ENCODE assay signal across 8 mouse cellular contexts in the genomic region with DNA sequence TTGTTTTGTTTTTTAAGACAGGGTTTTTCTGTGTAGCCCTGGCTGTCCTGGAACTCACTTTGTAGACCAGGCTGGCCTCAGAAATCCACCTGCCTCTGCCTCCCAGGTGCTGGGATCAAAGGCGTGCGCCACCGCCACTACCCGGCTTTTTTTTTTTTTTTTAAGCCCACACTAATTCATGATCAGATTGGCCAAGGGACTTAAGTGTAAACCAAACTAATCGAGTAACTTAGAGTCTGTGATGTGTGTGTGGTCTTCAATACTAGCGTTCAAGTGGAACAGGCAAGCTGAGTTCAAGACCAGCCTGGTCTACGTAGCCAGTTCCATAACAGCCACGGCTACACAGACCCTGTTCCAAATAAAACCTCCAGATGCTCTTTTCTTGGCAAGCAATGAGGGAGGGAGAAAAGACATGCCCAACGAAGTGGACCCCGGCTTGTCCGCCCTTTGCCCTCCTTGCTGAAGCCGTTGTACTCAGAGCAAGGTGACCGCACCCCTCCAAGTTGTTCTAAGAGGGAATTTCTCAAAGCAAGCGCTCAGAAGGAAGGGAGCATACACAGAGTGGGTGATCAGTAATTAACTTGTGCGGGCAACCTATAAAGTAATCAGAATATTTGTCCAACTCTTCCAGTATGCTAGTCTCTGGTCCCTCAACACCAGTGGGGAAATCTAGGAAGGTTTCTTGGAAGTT. TPM values are rescaled to one million over a fixed set of nuclear protein-coding genes. Genes with fewer than 3 reads are reported as not detected.
DNase-seq lines count a peak whose midpoint lies in the region; ATAC-seq and TF ChIP-seq lines count a peak whose summit lies in the region.

No protein-coding gene starts in this region.

- H3K36me3 ChIP-seq in forebrain, embryonic 13.5 days (ENCODE audit: poor library complexity, severe bottlenecking): peaks cover 38% of the 10 kb centered on the region
- peaks cover 20% of the 10 kb centered on the region for H3K36me3 ChIP-seq in kidney, postnatal 0 days (ENCODE audit: insufficient read depth, low read length)

- H3K9me3 ChIP-seq in forebrain, embryonic 13.5 days (replicated peaks): no peaks in the 10 kb centered on the region
- no peaks in the 10 kb centered on the region for H3K9me3 ChIP-seq in kidney, postnatal 0 days (replicated peaks; ENCODE audit: low read length)

- H3K27ac ChIP-seq in forebrain, embryonic 13.5 days: peak overlapping the region; percentile 55
- H3K27ac ChIP-seq in kidney, postnatal 0 days: peak overlapping the region; percentile 89

- peak overlapping the region; percentile 61 for H3K4me3 ChIP-seq in forebrain, embryonic 13.5 days
- H3K4me3 ChIP-seq in kidney, postnatal 0 days (replicated peaks; ENCODE audit: low read depth, low read length): peak overlapping the region; percentile 73

- TF ChIP-seq CTCF in kidney, postnatal 0 days (IDR thresholded peaks at IDR 0.05; ENCODE audit: low read depth): no peak

- WGBS in forebrain, embryonic 13.5 days: 31% methylated on average over 15 of the region's 15 CpGs
- 29% methylated on average over 15 of the region's 15 CpGs for WGBS in kidney, postnatal 0 days

- H3K27me3 ChIP-seq in forebrain, embryonic 13.5 days: no peaks in the 10 kb centered on the region
- no peaks in the 10 kb centered on the region for H3K27me3 ChIP-seq in kidney, postnatal 0 days (ENCODE audit: insufficient read depth, low read length)

- H3K9ac ChIP-seq in forebrain, embryonic 13.5 days: peak overlapping the region; percentile 74
- H3K9ac ChIP-seq in kidney, postnatal 0 days (ENCODE audit: low read depth, low read length): peak overlapping the region; percentile 79

- ATAC-seq in forebrain, embryonic 13.5 days: peak; percentile 7
- ATAC-seq in kidney, postnatal 0 days (replicated peaks; ENCODE audit: low FRiP score, low read depth): peak; percentile 38
- ATAC-seq in megakaryocyte-erythroid progenitor cell, adult 5-6 weeks (replicated peaks; ENCODE audit: low FRiP score, low TSS enrichment, poor library complexity, severe bottlenecking): 0 out of 2 replicates have a peak, but pooled peaks have one; percentile 17
- no peak for ATAC-seq in inflammation-experienced regulatory T-cells, adult 6 months

- peak; percentile 31 for DNase-seq in right cerebral cortex, postnatal 25 days
- no peak for DNase-seq in right cerebral cortex, adult 18-20 months
- peak; percentile 51 for DNase-seq in kidney, postnatal 0 days (ENCODE audit: low spot score)
- no peak for DNase-seq in frontal cortex, postnatal 14 days (ENCODE audit: low spot score in 2 of 2)
- no peak for DNase-seq in layer of hippocampus, postnatal 36 days

- H3K4me2 ChIP-seq in forebrain, embryonic 13.5 days: peak overlapping the region; percentile 66
- peak overlapping the region; percentile 85 for H3K4me2 ChIP-seq in kidney, postnatal 0 days (ENCODE audit: low read length)

- H3K4me1 ChIP-seq in forebrain, embryonic 13.5 days: peaks cover 23% of the 10 kb centered on the region
- peaks cover 13% of the 10 kb centered on the region for H3K4me1 ChIP-seq in kidney, postnatal 0 days (replicated peaks; ENCODE audit: insufficient read depth, low read length)

RNA-seq across cellular contexts. Expression of a gene that starts 1.0 kb away (rescaled TPM):
- 16.1 and 19.2 TPM in 2 replicates for polyA plus RNA-seq in forebrain, embryonic 13.5 days (2015; fragmentation: Nextera tagmentation; extraction: Ambion mirVana)
- 17.5 and 18.5 TPM in 2 replicates for polyA plus RNA-seq in kidney, postnatal 0 days (2015; fragmentation: Nextera tagmentation; extraction: Ambion mirVana)
- 5.5 and 8.1 TPM in 2 replicates for total RNA-seq in megakaryocyte-erythroid progenitor cell, adult 5-6 weeks (2014; fragmentation: Nextera tagmentation)
- total RNA-seq in megakaryocyte-erythroid progenitor cell, adult 5-6 weeks (2017): 7.1 and 15.2 TPM in 2 replicates
- 1 to 10 TPM; 4.8 to 6.9 (median 6.0) TPM for polyA plus RNA-seq in inflammation-experienced regulatory T-cells, adult 6 months (2017; shearing (Covaris generic))
- 1 to 10 TPM; 5.2 to 6.2 TPM for total RNA-seq in layer of hippocampus, postnatal 36 days (2021)

RNA-seq across cellular contexts. Expression of a gene that starts 12.7 kb away (rescaled TPM):
- polyA plus RNA-seq in forebrain, embryonic 13.5 days (2015; fragmentation: Nextera tagmentation; extraction: Ambion mirVana): 2.1 and 3.4 TPM in 2 replicates
- 27.9 and 28.1 TPM in 2 replicates for polyA plus RNA-seq in kidney, postnatal 0 days (2015; fragmentation: Nextera tagmentation; extraction: Ambion mirVana)
- total RNA-seq in megakaryocyte-erythroid progenitor cell, adult 5-6 weeks (2014; fragmentation: Nextera tagmentation): 10.8 and 19.5 TPM in 2 replicates
- 1.7 and 8.6 TPM in 2 replicates for total RNA-seq in megakaryocyte-erythroid progenitor cell, adult 5-6 weeks (2017)
- polyA plus RNA-seq in inflammation-experienced regulatory T-cells, adult 6 months (2017; shearing (Covaris generic)): 10 to 100 TPM in 1 of 3 experiments, 1 to 10 TPM in 2; 5.5 to 14.4 (median 8.9) TPM
- total RNA-seq in layer of hippocampus, postnatal 36 days (2021): 10 to 100 TPM in 1 of 2 experiments, 1 to 10 TPM in 1; 7.5 to 11.6 TPM

RNA-seq across cellular contexts. Expression of a gene that starts 19.6 kb away (rescaled TPM):
- 55.3 and 56.3 TPM in 2 replicates for polyA plus RNA-seq in forebrain, embryonic 13.5 days (2015; fragmentation: Nextera tagmentation; extraction: Ambion mirVana)
- 39.0 and 41.7 TPM in 2 replicates for polyA plus RNA-seq in kidney, postnatal 0 days (2015; fragmentation: Nextera tagmentation; extraction: Ambion mirVana)
- total RNA-seq in megakaryocyte-erythroid progenitor cell, adult 5-6 weeks (2014; fragmentation: Nextera tagmentation): 117 and 166 TPM in 2 replicates
- 21.2 and 47.8 TPM in 2 replicates for total RNA-seq in megakaryocyte-erythroid progenitor cell, adult 5-6 weeks (2017)
- polyA plus RNA-seq in inflammation-experienced regulatory T-cells, adult 6 months (2017; shearing (Covaris generic)): 10 to 100 TPM; 30.0 to 47.0 (median 45.2) TPM
- total RNA-seq in layer of hippocampus, postnatal 36 days (2021): 10 to 100 TPM; 62.1 to 74.5 TPM

RNA-seq across cellular contexts. Expression of a gene that starts 28.0 kb away (rescaled TPM):
- 227 and 236 TPM in 2 replicates for polyA plus RNA-seq in forebrain, embryonic 13.5 days (2015; fragmentation: Nextera tagmentation; extraction: Ambion mirVana)
- polyA plus RNA-seq in kidney, postnatal 0 days (2015; fragmentation: Nextera tagmentation; extraction: Ambion mirVana): 228 and 235 TPM in 2 replicates
- total RNA-seq in megakaryocyte-erythroid progenitor cell, adult 5-6 weeks (2014; fragmentation: Nextera tagmentation): 6.6 and 9.5 TPM in 2 replicates
- total RNA-seq in megakaryocyte-erythroid progenitor cell, adult 5-6 weeks (2017): 10.3 and 18.2 TPM in 2 replicates
- 1 to 10 TPM; 7.0 to 9.4 (median 9.1) TPM for polyA plus RNA-seq in inflammation-experienced regulatory T-cells, adult 6 months (2017; shearing (Covaris generic))
- 10 to 100 TPM; 79.0 to 83.4 TPM for total RNA-seq in layer of hippocampus, postnatal 36 days (2021)

RNA-seq across cellular contexts. Expression of a gene that starts 28.7 kb away (rescaled TPM):
- 36.2 and 41.6 TPM in 2 replicates for polyA plus RNA-seq in forebrain, embryonic 13.5 days (2015; fragmentation: Nextera tagmentation; extraction: Ambion mirVana)
- 55.2 and 60.0 TPM in 2 replicates for polyA plus RNA-seq in kidney, postnatal 0 days (2015; fragmentation: Nextera tagmentation; extraction: Ambion mirVana)
- total RNA-seq in megakaryocyte-erythroid progenitor cell, adult 5-6 weeks (2014; fragmentation: Nextera tagmentation): 20.2 and 26.7 TPM in 2 replicates
- total RNA-seq in megakaryocyte-erythroid progenitor cell, adult 5-6 weeks (2017): 8.5 and 18.9 TPM in 2 replicates
- 10 to 100 TPM; 19.1 to 30.5 (median 20.5) TPM for polyA plus RNA-seq in inflammation-experienced regulatory T-cells, adult 6 months (2017; shearing (Covaris generic))
- 100 to 1,000 TPM; 154 to 158 TPM for total RNA-seq in layer of hippocampus, postnatal 36 days (2021)

Comparison
In these comparisons a context has a peak if more than half of its experiments do, and no peak if none do; other contexts are left out.
1. DNase-seq: peak in right cerebral cortex, postnatal 25 days (single experiment) and kidney, postnatal 0 days (single experiment); none in right cerebral cortex, adult 18-20 months (single experiment), frontal cortex, postnatal 14 days (0 of 2) and layer of hippocampus, postnatal 36 days (0 of 2).